Mouse (Mus musculus): Measurements from ENCODE around the gene Il9r.
A peak's percentile ranks its signal among the peaks of the same experiment; 100 is the strongest.
"Not testable (repeated sequence)": the region's sequence is repeated elsewhere in the genome, so short reads cannot be mapped to it uniquely, and the experiment has no call there.

Gene Il9r

GRCm38 (mm10) chr11:32226124-32226871 lies 26.2 kb upstream of the Il9r start, which contains the start of gene Mpg:
TSS of gene Mpg (plus strand) at chr11:32226505.
- peak; percentile 88 for DNase-seq (ENCODE audit: low spot score)

- no peak for DNase-seq (ENCODE audit: low spot score)
These were observed 25.4 kb upstream of the Il9r start for GRCm38 (mm10) chr11:32225222-32226104.

GRCm38 (mm10) chr11:32224468-32225139 lies 24.5 kb upstream of the Il9r start:
- no peak for DNase-seq (ENCODE audit: low spot score)

- no peak for DNase-seq (ENCODE audit: low spot score)
These were observed 23.4 kb upstream of the Il9r start for GRCm38 (mm10) chr11:32223297-32223967.

DNA sequence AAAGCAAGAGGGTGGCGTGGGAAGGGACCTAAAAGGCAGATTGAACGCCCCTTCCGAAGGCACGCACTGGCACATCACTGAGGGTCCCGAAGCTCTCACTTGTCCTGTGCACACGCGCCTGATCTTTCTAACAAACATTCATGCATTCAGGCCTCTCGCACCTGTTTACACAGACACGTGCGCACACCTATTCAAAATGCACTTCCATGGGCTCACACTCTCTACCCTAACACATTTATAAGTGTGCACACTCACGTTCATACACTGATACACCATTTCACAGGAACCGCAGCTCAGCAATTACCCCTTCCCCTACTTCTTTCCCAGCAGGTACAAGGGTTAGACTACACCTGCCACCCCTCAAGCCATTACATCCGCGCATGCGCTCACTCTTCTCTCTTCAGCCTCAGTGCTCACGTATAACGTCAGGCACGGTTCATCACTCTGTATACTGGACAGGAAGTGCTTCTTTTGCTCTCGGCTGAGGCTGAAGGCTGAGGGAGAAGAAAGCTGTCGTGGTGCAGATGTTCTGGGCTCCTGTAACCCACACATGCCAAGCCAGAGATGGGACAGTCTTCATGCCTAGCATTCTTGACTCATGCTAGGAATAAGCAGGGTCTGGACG lies 22.6 kb upstream of the Il9r start:
- DNase-seq (ENCODE audit: low spot score) = no peak

- DNase-seq (ENCODE audit: low spot score) = no peak
These were observed 21.9 kb upstream of the Il9r start, which contains the start of gene Rhbdf1 for GRCm38 (mm10) chr11:32221951-32222409. TSS of gene Rhbdf1 (minus strand) at chr11:32222300.

DNA sequence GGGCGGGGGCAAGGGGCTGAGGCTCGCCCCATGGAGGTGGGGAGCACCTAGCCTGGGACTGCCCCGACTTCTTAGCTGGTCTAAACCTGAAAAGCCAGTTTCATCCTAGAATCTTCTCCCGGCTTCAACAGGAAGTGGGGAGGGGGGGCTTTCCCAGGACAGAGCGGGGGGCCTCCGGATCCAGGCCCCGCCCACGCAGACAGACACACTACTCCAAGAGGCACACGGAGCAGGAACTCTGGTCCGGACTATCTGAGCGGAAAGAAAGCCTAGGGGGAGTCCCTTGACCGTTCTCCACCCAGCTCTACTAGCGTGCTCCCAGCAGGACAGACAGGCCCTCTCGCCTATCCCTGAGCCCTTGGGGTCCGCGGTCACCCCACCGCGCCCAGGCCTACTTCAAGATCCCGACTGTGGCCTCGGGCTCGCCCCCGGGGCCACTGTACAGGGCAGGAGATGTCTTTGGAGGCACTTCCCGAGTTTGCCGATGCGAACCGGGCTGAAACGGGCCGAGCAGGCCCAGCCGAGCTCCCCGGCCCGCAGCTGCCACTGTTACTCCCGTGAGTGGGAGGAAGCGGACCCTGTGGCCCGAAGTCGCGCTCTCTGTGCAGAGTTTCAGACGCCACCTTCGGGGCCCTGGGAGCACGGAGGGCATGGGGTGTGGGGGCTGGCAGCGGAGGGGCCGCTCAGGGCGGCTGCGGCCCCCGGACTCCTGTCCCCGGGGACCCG lies 21.3 kb upstream of the Il9r start:
- no peak for DNase-seq (ENCODE audit: low spot score)

DNA sequence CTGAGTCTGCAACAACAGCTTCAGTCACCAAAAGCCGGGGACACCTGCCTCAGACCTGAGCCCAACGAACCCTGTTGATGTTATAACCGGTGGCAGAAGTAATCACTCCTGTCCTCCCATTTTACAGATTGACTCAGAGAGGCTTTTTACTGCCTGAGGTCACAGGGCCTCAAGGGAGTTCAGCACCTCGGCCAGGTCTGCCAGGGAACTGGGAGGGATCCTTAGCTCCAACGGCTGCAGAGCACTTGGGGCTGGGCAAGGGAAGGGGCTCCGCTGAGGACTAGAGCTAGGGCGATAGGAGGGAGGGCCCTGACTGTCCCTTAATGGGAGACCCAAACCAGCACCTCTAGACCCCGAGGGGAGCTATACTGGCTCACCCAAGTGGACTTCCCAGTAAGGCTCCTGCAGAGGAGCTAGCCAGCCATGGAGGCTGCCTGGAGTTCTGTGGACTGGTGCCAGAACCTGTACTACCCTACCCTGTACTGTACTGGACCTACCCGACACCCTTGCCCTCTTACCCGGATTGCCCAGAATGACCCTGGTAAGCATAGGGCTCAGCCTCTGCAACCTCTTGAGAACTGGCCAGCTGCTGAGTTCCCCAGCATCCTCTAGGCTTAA lies 20.6 kb upstream of the Il9r start:
- DNase-seq (ENCODE audit: low spot score) = no peak

- no peak for DNase-seq (ENCODE audit: low spot score)
These were observed 19.2 kb upstream of the Il9r start for GRCm38 (mm10) chr11:32219287-32219686.

DNA sequence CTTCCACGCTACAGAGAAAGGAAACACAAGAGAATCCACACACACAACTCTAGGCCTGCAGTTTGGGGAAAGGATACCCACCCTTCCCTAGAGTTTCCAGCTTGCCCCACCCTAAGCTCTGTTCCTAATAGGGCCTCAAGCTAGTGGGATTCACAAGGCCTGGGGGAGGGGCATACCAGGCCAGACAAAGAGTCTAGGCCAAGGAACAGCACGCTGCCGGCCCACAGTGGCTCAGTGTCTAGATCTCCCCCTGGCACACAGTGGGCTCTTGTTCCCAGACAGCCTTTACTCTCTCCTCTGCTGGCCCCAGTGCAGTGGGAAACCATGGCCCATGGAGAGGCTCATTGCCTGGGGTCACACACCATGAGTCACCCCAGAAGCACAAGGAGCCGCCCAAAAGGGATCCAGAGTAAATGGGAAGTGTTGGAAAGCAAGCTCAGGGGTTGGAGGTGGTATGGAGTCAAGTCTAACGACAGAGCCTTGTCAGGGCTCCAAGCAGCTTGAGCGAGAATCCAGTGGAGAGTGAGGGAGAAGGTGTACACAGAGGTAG lies 18.5 kb upstream of the Il9r start:
- no peak for DNase-seq (ENCODE audit: low spot score)

DNA sequence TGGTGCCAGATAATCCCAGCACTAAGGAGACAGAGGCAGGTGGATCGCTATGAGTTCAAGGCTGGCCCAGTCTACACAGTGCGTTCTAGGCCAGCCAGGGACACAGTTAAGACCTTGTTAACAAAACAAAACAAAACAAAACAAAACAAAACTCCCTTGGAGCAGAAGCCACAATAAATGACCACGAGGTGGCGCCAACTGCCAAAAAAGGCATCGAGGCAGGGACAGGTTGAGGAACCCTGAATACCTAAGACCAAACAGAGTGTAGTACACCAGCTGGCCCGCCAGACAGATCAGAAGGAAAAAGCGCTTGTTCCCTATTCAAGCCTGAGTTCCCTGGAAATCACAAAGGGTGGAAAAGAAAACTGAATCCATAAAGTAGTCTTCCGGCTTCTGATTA lies 16.8 kb upstream of the Il9r start:
- DNase-seq (ENCODE audit: low spot score) = peak; percentile 74

GRCm38 (mm10) chr11:32215372-32216162 lies 15.5 kb upstream of the Il9r start:
- DNase-seq (ENCODE audit: low spot score) = no peak

DNA sequence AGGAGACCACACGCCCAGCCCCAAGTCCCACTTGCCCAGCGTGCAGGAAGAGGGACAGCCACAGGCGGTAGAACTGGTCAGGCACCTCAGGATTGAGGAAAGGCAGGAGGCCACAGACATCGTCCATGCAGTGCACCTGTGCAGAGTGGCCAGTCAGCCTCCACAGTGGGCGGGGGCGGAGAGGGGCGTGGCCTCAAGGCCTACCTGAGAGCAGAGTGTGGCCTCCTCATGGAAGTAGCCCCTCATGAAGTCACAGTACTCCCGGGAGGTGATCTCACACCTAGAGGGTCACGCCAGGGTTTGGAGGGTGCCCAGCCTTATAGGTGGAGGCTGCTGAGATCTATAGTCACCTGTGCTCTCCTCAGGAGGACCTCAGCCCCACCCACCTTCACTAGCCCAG lies 10.5 kb upstream of the Il9r start:
- no peak for DNase-seq (ENCODE audit: low spot score)

GRCm38 (mm10) chr11:32205058-32205873 lies 5.2 kb upstream of the Il9r start, which contains the start of gene Snrnp25:
TSS of gene Snrnp25 (plus strand) at chr11:32205415.
- DNase-seq (ENCODE audit: low spot score) = peak; percentile 99

GRCm38 (mm10) chr11:32201922-32202685 lies 2.0 kb upstream of the Il9r start:
- DNase-seq (ENCODE audit: low spot score) = no peak

DNA sequence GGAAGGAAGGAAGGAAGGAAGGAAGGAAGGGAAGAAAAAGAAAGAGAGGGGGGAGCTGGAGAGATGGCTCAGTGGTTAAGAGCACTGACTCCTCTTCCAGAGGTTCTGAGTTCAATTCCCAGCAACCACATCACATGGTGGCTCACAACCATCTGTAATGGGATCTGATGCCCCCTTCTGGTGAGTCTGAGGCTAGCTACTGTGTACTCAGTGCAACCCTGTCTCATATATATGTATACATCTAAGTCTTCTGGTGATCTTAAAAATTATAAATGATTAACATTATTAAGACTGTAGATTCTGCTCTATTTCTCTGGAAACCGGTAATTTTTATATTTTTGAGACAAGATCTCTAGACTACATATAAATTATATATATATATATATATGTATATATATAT lies 913 bp upstream of the Il9r start:
- DNase-seq (ENCODE audit: low spot score) = not testable (repeated sequence)

DNA sequence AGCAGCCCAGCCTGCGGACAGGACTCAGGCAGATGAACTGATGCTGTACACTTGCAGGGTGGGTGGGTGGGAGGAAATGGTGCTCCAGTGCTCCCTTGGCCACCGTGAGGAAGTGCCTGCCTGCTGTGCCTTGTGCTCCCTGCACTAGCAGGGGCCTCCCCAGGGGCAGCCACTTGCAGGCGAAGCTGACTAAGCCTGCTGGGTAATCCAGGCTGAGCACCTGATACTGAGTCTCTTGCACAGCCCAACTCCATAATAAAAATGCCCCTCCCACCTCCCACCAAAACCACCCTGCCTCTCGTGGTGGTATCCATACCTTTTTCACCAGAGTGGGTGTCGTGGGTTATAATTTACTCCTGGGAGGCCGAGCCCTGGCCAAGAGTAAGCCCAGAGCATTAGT lies 849 bp downstream of the Il9r start:
- DNase-seq (ENCODE audit: low spot score) = no peak

Data from c-Kit-positive CD71-positive TER-119-positive erythroid progenitor cells, embryonic 14.5 days (primary cell).